ENCODE assay signal across 7 mouse cellular contexts in the genomic region with DNA sequence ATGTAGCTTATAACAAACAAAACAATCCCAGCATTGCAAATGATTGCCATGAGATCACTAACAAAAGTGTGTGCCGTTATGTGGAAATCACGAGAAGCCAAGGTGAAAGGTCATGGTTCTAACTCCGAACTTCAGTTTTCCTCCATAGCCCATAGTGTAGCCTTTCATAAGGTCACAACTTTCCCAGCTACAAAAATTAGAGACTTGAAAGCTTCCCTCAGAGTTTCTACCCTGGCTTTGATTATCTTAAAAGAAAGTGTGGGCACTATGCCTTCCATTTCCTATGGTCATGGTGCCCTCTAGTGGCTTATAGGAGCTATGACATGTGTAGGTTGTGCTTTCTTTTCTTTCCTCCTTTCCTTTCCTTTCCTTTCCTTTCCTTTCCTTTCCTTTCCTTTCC.
A peak's percentile ranks its signal among the peaks of the same experiment; 100 is the strongest.
DNase-seq lines count a peak whose midpoint lies in the region; ATAC-seq and TF ChIP-seq lines count a peak whose summit lies in the region.

No protein-coding gene starts in this region.

- 34% methylated on average over 3 of the region's 3 CpGs for WGBS in stomach, postnatal 0 days
- 79% methylated on average over 3 of the region's 3 CpGs for WGBS in thymus, adult 2 months

- peak; percentile 67 for ATAC-seq in inflammation-experienced regulatory T-cells, adult 6 months
- no peak for ATAC-seq in stomach, postnatal 0 days (ENCODE audit: low FRiP score, low TSS enrichment)

- H3K27me3 ChIP-seq in stomach, postnatal 0 days (ENCODE audit: control insufficient read depth, insufficient read depth, low read length) = no peaks in the 10 kb centered on the region
- H3K27me3 ChIP-seq in thymus, adult 2 months (ENCODE audit: control insufficient read depth, insufficient read depth, low read length) = no peaks in the 10 kb centered on the region

- H3K4me2 ChIP-seq in stomach, postnatal 0 days (replicated peaks; ENCODE audit: low read depth) = no peak overlapping the region

- H3K9ac ChIP-seq in stomach, postnatal 0 days (ENCODE audit: low read length) = no peak overlapping the region

- TF ChIP-seq EP300 in stomach, postnatal 0 days (optimal IDR thresholded peaks at IDR 0.05) = no peak

- no peak overlapping the region for H3K4me3 ChIP-seq in stomach, postnatal 0 days (ENCODE audit: low read depth, low read length)
- no peak overlapping the region for H3K4me3 ChIP-seq in thymus, adult 2 months (ENCODE audit: control insufficient read depth, insufficient read depth, low read length)

- no peaks in the 10 kb centered on the region; the same call in 1 of the 2 replicates for H3K4me1 ChIP-seq in stomach, postnatal 0 days (replicated peaks; ENCODE audit: control insufficient read depth, insufficient read depth)
- H3K4me1 ChIP-seq in thymus, adult 2 months (replicated peaks; ENCODE audit: control insufficient read depth, insufficient read depth, low read length) = no peaks in the 10 kb centered on the region

- H3K36me3 ChIP-seq in stomach, postnatal 0 days (ENCODE audit: control insufficient read depth, insufficient read depth, low read length) = no peaks in the 10 kb centered on the region
- H3K36me3 ChIP-seq in thymus, adult 2 months (ENCODE audit: control insufficient read depth, insufficient read depth, low read length) = no peaks in the 10 kb centered on the region

- TF ChIP-seq POLR2A in thymus, adult 2 months (IDR thresholded peaks at IDR 0.05; ENCODE audit: control insufficient read depth, extremely low read depth, insufficient read depth, low read length, poor library complexity) = no peak

- no peak overlapping the region for H3K27ac ChIP-seq in stomach, postnatal 0 days (replicated peaks)
- H3K27ac ChIP-seq in thymus, adult 2 months (ENCODE audit: control insufficient read depth, insufficient read depth, low read length) = no peak overlapping the region

- no peaks in the 10 kb centered on the region for H3K9me3 ChIP-seq in stomach, postnatal 0 days (ENCODE audit: control insufficient read depth, low read length)

- peak; percentile 27 for DNase-seq in thymus, postnatal 0 days (ENCODE audit: low spot score)
- DNase-seq in thymus, postnatal 25 days = no peak
- peak; percentile 29 for DNase-seq in c-Kit-positive CD71-negative TER-119-negative erythroid progenitor cells, embryonic 14.5 days (ENCODE audit: low read depth)
- DNase-seq in stomach, postnatal 0 days (ENCODE audit: low spot score) = no peak
- no peak for DNase-seq in urinary bladder, adult 2 months (ENCODE audit: low spot score)
- no peak for DNase-seq in thymus, adult 2 months

- TF ChIP-seq CTCF in stomach, postnatal 0 days (IDR thresholded peaks at IDR 0.05; ENCODE audit: low read depth) = peak; percentile 88
- no peak for TF ChIP-seq CTCF in thymus, adult 2 months (IDR thresholded peaks at IDR 0.05; ENCODE audit: borderline replicate concordance, control insufficient read depth, extremely low read depth, insufficient read depth, low read length, poor library complexity)

Comparison
In these comparisons a context has a peak if more than half of its experiments do, and no peak if none do; other contexts are left out.
1. DNase-seq: peak in thymus, postnatal 0 days (single experiment) and c-Kit-positive CD71-negative TER-119-negative erythroid progenitor cells, embryonic 14.5 days (single experiment); none in thymus, postnatal 25 days (single experiment), stomach, postnatal 0 days (single experiment), urinary bladder, adult 2 months (single experiment) and thymus, adult 2 months (single experiment).